In genomic region chr2:27327076-27327475, GRCm38 (mm10) we compare ENCODE assay signal across 10 mouse cellular contexts.
DNase-seq lines count a peak whose midpoint lies in the region; ATAC-seq lines count a peak whose summit lies in the region.
"Had no signal": no experiment of that assay in that cellular context is flagged by ENCODE, and none has a peak within 500 bp of the region (broad histone marks: within the 10 kb centered on the region; RNA-seq: fewer than 3 reads in every experiment).

No protein-coding gene starts in this region.

- DNase-seq in monocyte, adult 2 months (ENCODE audit: low read depth in 1 of 2, low spot score in 2 of 2) = peak; percentile 11 to 16
- no peak for DNase-seq in heart, embryonic 10.5 days (ENCODE audit: low spot score)
- no peak for DNase-seq in liver, embryonic 11.5 days (ENCODE audit: low spot score)
- DNase-seq: cerebellum, adult 2 months; gastrocnemius, postnatal 10 days had no signal

- peak overlapping the region; percentile 19; the same call in 1 of the 2 replicates for H3K4me2 ChIP-seq in liver, embryonic 11.5 days
- no peak overlapping the region for H3K4me2 ChIP-seq in stomach, embryonic 16.5 days (ENCODE audit: low read depth, low read length)
- no peak overlapping the region for H3K4me2 ChIP-seq in forebrain, embryonic 13.5 days
- no peak overlapping the region for H3K4me2 ChIP-seq in midbrain, embryonic 16.5 days (ENCODE audit: low read length)
- H3K4me2 ChIP-seq: limb, embryonic 12.5 days had no signal

- H3K9me3 ChIP-seq in heart, embryonic 10.5 days = no peaks in the 10 kb centered on the region
- H3K9me3 ChIP-seq in liver, embryonic 11.5 days (ENCODE audit: control insufficient read depth, low read length) = no peaks in the 10 kb centered on the region
- H3K9me3 ChIP-seq in stomach, embryonic 16.5 days (replicated peaks; ENCODE audit: control insufficient read depth, low read length) = no peaks in the 10 kb centered on the region
- no peaks in the 10 kb centered on the region for H3K9me3 ChIP-seq in forebrain, embryonic 13.5 days (replicated peaks)
- no peaks in the 10 kb centered on the region for H3K9me3 ChIP-seq in midbrain, embryonic 16.5 days (replicated peaks; ENCODE audit: control insufficient read depth, low read length, poor library complexity, severe bottlenecking)
- H3K9me3 ChIP-seq: limb, embryonic 12.5 days had no signal

- peak overlapping the region; percentile 81 for H3K27ac ChIP-seq in heart, embryonic 10.5 days
- no peak overlapping the region for H3K27ac ChIP-seq in liver, embryonic 11.5 days (ENCODE audit: low read depth, low read length)
- no peak overlapping the region for H3K27ac ChIP-seq in stomach, embryonic 16.5 days (ENCODE audit: low read length)
- no peak overlapping the region for H3K27ac ChIP-seq in forebrain, embryonic 13.5 days
- H3K27ac ChIP-seq in midbrain, embryonic 16.5 days (ENCODE audit: low read length) = no peak overlapping the region
- H3K27ac ChIP-seq: limb, embryonic 12.5 days had no signal

- ATAC-seq in monocyte, adult 5-6 weeks (replicated peaks; ENCODE audit: insufficient number of reproducible peaks, low FRiP score, low TSS enrichment, poor library complexity, severe bottlenecking) = no peak
- ATAC-seq in liver, embryonic 11.5 days (replicated peaks; ENCODE audit: low FRiP score) = peak; percentile 41; the same call in 1 of the 2 replicates
- ATAC-seq in stomach, embryonic 16.5 days (ENCODE audit: insufficient read depth, low FRiP score) = 0 out of 2 replicates have a peak, but pooled peaks have one; percentile 34
- ATAC-seq in forebrain, embryonic 13.5 days = no peak
- no peak for ATAC-seq in midbrain, embryonic 16.5 days

- H3K9ac ChIP-seq in liver, embryonic 11.5 days (ENCODE audit: low read depth, low read length) = 0 out of 2 replicates have a peak overlapping the region, but pooled peaks have one; percentile 10
- no peak overlapping the region for H3K9ac ChIP-seq in stomach, embryonic 16.5 days (ENCODE audit: low read length)
- H3K9ac ChIP-seq in forebrain, embryonic 13.5 days = no peak overlapping the region
- no peak overlapping the region for H3K9ac ChIP-seq in midbrain, embryonic 16.5 days (ENCODE audit: low read depth, low read length)
- H3K9ac ChIP-seq: limb, embryonic 12.5 days had no signal

- no peaks in the 10 kb centered on the region for H3K36me3 ChIP-seq in heart, embryonic 10.5 days
- no peaks in the 10 kb centered on the region for H3K36me3 ChIP-seq in liver, embryonic 11.5 days (ENCODE audit: control insufficient read depth, insufficient read depth, low read length)
- H3K36me3 ChIP-seq in stomach, embryonic 16.5 days (ENCODE audit: control insufficient read depth, insufficient read depth, low read length) = no peaks in the 10 kb centered on the region
- no peaks in the 10 kb centered on the region for H3K36me3 ChIP-seq in forebrain, embryonic 13.5 days (ENCODE audit: poor library complexity, severe bottlenecking)
- H3K36me3 ChIP-seq in midbrain, embryonic 16.5 days (ENCODE audit: control insufficient read depth, insufficient read depth, low read length) = no peaks in the 10 kb centered on the region
- H3K36me3 ChIP-seq: limb, embryonic 12.5 days had no signal

- H3K4me1 ChIP-seq in heart, embryonic 10.5 days = peaks cover 90% of the 10 kb centered on the region
- H3K4me1 ChIP-seq in liver, embryonic 11.5 days (replicated peaks; ENCODE audit: control insufficient read depth, insufficient read depth, low read length) = peaks cover 61% of the 10 kb centered on the region
- peaks cover 53% of the 10 kb centered on the region for H3K4me1 ChIP-seq in stomach, embryonic 16.5 days (ENCODE audit: control insufficient read depth, insufficient read depth, low read length)
- peaks cover 53% of the 10 kb centered on the region for H3K4me1 ChIP-seq in forebrain, embryonic 13.5 days
- peaks cover 17% of the 10 kb centered on the region for H3K4me1 ChIP-seq in midbrain, embryonic 16.5 days (ENCODE audit: control insufficient read depth, insufficient read depth, low read length)

- 9% methylated on average over 6 of the region's 6 CpGs for WGBS in heart, embryonic 10.5 days
- WGBS in liver, embryonic 11.5 days = 15% methylated on average over 6 of the region's 6 CpGs
- 33% methylated on average over 6 of the region's 6 CpGs for WGBS in stomach, embryonic 16.5 days
- 93% methylated on average over 6 of the region's 6 CpGs for WGBS in forebrain, embryonic 13.5 days
- WGBS in midbrain, embryonic 16.5 days = 92% methylated on average over 6 of the region's 6 CpGs

- peak overlapping the region; percentile 15 for H3K4me3 ChIP-seq in heart, embryonic 10.5 days
- no peak overlapping the region for H3K4me3 ChIP-seq in liver, embryonic 11.5 days (ENCODE audit: low read depth, low read length)
- H3K4me3 ChIP-seq in stomach, embryonic 16.5 days (replicated peaks; ENCODE audit: low read length) = no peak overlapping the region
- no peak overlapping the region for H3K4me3 ChIP-seq in forebrain, embryonic 13.5 days
- no peak overlapping the region for H3K4me3 ChIP-seq in midbrain, embryonic 16.5 days (ENCODE audit: low read depth, low read length)
- H3K4me3 ChIP-seq: limb, embryonic 12.5 days had no signal

- H3K27me3 ChIP-seq in heart, embryonic 10.5 days (ENCODE audit: insufficient read depth, poor library complexity, severe bottlenecking) = no peaks in the 10 kb centered on the region
- no peaks in the 10 kb centered on the region for H3K27me3 ChIP-seq in liver, embryonic 11.5 days (replicated peaks; ENCODE audit: control insufficient read depth, insufficient read depth, low read length)
- H3K27me3 ChIP-seq in stomach, embryonic 16.5 days (ENCODE audit: control insufficient read depth, insufficient read depth, low read length) = no peaks in the 10 kb centered on the region
- no peaks in the 10 kb centered on the region for H3K27me3 ChIP-seq in forebrain, embryonic 13.5 days
- H3K27me3 ChIP-seq in midbrain, embryonic 16.5 days (ENCODE audit: control insufficient read depth, insufficient read depth, low read depth, low read length) = no peaks in the 10 kb centered on the region
- H3K27me3 ChIP-seq: limb, embryonic 12.5 days had no signal

Comparison
In these comparisons a context has a peak if more than half of its experiments do, and no peak if none do; other contexts are left out.
1. DNase-seq: peak in monocyte, adult 2 months (2 of 2); none in heart, embryonic 10.5 days (single experiment) and liver, embryonic 11.5 days (single experiment).
2. ATAC-seq: peak in liver, embryonic 11.5 days (single experiment) and stomach, embryonic 16.5 days (single experiment); none in monocyte, adult 5-6 weeks (single experiment), forebrain, embryonic 13.5 days (single experiment) and midbrain, embryonic 16.5 days (single experiment).